Mouse (Mus musculus) gastrocnemius, postnatal 10 days (tissue): ENCODE results near the gene Pbxip1. TPM values are rescaled to one million over a fixed set of nuclear protein-coding genes. Genes with fewer than 3 reads are reported as not detected.

Experiments used
- DNase-seq: peaks from one replicate; pipeline ENCODE4 v3.0.0; 2021; ENCODE audit warnings: mixed read lengths
- total RNA-seq, 2 experiments: library from RNA; stranded (reverse); gene quantifications; 2 replicates each; pipeline ENCODE4 v1.2.3; 2021

The Pbxip1 gene
- total RNA-seq, 2 experiments from 2014 or later = 155 to 167 TPM

GRCm38 (mm10) chr3:89432606-89433005, 3.9 kb upstream of the Pbxip1 start:
- DNase-seq = no peak

GRCm38 (mm10) chr3:89434532-89434931, 2.0 kb upstream of the Pbxip1 start:
- DNase-seq = no peak

GRCm38 (mm10) chr3:89435041-89435440, 1.5 kb upstream of the Pbxip1 start:
- peak; percentile 39 for DNase-seq

- no peak for DNase-seq
Measured at GRCm38 (mm10) chr3:89437269-89437668, 763 bp downstream of the Pbxip1 start.

- peak; percentile 65 for DNase-seq
Measured at GRCm38 (mm10) chr3:89440691-89441090, 4.2 kb downstream of the Pbxip1 start.

DNA sequence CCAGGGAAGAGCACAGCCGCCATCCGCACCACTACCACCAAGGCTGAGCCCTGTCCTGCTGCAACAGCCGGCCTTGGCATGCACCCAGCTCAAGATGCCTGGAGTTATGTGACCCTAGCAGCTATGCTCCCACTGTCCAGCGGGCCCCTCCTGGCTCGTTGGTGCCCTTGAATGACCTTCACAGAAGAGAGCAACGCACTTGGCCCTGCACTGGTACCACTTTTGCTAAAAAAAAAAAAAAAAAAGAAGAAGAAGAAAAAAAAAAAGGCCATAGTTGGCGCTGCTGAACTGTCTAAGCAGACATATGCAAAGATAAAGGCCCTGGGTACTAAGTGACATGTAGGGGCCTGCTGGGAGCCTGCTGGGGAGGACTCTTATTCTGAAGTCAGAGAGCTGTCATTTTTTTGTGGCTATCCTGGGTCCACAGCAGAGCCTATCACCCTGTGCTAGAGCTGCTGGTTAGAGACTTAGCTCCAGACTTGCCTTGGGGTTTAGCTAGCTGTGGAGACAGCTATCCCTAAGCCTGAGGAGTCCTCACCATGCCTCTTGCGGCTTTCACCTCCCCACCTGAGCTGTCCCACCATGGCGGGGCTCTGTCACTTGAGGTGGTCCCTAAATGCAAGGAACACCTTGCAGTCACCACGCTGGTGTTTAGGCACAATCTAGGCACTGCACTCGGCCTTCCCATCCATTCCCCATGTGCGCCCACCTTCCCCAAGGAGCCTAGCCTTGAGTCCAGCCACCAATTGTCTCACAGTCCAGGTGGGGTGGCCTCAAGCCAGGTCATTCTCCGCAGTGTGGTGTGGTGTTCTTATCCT, 12.4 kb downstream of the Pbxip1 start:
- DNase-seq = peak; percentile 72

- peak; percentile 77 for DNase-seq
Measured at GRCm38 (mm10) chr3:89449541-89449940, 13.0 kb downstream of the Pbxip1 start.

- no peak for DNase-seq
Measured at GRCm38 (mm10) chr3:89451916-89452315, 15.4 kb downstream of the Pbxip1 start.

DNA sequence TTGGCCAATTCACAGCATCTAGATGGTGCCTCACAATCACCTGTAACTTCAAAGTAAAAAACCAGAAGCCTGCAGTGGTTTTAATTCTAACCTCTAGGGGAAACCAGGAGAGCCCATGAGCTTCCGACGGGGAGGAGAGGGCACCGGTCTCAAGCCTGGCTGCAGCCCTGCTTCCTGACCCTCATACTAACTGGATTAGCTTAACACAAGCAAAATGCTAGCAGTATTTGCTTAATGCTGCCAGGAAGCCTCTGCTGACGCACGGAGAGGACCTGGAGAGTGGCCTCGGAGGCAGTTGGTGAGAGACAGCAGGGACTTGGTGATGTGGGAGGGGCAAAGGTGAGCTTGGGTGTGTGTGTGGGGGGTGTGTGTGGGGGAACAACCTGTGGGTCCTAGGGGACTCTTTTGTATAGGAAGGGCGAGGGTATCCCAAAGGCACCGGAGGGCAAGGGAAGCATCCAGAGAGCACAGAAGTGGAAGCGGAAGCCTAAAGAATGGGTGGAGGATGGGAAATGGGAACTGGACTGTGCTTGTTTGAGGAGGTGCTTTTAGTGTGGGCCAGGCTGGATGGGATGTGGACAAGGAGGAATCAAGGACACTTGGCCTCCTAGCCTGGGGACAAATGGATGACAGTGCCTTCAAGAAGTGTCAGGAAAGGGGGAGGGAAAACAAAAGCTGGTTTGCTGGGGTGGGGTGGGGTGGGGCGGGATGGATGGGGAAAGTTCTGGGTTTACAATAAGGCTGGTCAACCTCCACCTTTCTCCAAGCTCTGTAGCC, 18.1 kb downstream of the Pbxip1 start, which contains the start of gene Pmvk:
Gene Pmvk, plus strand, starts transcription at position 141 of the 777 bp plus-strand sequence.
- no peak for DNase-seq

DNA sequence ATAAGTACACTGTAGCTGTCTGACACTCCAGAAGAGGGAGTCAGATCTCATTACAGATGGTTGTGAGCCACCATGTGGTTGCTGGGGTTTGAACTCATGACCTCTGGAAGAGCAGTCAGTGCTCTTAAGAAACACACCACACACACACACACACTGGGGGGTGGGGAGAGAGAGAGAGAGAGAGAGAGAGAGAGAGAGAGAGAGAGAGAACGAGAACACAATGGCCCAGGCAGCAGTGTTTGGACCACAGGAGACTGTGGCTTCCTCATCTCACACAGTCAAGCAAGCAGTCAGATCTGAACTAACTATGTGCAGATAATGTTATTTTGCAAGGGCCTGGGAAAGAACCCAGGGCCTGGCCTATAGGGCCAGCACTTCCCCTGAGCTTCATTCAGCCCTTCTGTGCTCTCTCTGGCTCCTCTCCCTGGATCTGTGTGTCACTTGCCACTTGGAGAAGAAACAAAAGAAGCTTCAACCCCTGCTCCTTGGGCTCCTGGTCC, 19.3 kb downstream of the Pbxip1 start:
- no peak for DNase-seq

- peak; percentile 77 for DNase-seq
Measured at GRCm38 (mm10) chr3:89456726-89457665, 20.5 kb downstream of the Pbxip1 start.

DNA sequence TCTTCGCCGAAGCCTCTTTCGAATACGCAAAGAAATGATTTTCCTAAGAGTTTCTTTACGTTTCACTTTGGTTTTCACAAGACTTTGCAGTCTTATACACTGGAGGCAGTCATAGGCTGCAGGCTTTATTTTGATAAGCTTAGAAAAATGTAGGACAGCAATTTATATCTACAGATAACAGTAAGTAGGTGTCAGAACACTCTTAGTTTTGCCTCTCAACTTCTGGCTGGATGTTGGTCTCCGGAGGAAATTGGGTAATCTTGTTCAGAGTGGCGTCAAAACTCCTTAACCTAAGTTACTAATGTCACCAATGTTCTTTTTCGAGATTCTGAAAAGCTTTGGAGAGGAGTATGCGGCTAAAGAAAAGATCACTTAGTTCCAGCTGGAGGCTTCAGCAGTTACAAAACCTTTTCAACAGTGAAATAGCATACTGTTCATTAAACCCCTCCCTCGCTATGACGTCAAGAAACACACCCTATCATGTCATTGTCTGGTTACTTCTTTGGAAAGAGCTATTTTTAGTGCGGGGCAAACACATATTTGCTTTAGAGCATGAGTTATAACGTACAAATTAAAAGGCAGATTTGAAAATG, 22.0 kb downstream of the Pbxip1 start:
- DNase-seq = no peak

- peak; percentile 93 for DNase-seq
Measured at GRCm38 (mm10) chr3:89458965-89459807, 22.7 kb downstream of the Pbxip1 start.

DNA sequence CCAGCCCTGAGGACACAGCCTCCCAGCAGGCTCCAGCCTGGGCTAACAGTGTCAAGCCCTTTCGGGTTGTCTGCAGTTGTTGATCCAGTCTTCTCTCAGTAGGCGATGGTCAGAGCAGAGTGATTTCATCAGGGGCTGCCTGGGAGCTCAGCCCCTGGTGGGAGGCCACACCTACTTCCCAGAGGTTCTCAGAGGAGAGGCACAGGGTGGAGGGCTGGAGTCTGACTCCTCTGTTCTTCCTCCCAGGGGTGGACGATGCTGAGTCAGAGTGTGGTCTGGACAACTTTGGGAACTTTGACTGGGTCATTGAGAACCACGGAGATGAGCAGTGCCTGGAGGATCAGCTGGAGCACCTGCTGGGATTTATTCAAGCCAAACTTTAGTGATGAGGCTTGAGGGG, 31.8 kb downstream of the Pbxip1 start:
- DNase-seq = no peak

DNA sequence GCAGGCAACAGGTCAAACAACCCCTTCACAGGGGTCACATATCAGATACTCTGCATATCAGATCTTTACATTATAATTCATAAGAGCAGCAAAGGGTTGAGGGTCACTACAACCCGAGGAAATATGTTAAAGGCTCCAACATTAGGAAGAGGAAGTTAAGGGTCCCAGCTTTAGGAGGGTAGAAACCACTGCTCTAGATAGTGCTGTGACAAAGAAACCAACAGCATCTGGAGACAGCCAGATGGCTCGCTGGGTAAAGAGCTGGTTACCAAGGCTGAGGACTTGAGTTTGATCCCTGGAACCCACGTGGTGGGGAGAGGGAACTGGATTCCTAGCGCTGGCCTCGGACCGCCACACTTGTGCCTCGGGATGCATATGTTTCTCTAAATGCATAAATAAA, 35.8 kb downstream of the Pbxip1 start:
- no peak for DNase-seq

DNA sequence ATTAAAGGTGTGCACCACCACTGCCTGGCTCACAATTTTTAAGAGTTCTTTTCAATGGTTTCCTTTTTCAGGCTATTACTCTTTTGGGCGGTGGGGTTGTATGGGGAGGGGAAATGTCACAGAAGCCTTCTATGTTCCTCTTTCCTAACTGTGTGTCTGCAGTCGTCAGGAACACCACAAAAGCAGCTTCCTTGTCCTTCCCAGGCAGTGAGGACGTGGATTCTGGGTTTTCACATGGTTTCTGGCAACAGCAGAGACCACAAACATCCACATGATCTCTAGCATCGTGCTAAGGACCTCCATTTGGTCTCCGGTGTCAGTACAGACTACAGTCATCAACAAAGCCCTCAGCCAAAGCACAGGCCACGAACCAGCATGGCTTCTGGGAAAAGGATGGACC, 37.3 kb downstream of the Pbxip1 start:
- DNase-seq = no peak

DNA sequence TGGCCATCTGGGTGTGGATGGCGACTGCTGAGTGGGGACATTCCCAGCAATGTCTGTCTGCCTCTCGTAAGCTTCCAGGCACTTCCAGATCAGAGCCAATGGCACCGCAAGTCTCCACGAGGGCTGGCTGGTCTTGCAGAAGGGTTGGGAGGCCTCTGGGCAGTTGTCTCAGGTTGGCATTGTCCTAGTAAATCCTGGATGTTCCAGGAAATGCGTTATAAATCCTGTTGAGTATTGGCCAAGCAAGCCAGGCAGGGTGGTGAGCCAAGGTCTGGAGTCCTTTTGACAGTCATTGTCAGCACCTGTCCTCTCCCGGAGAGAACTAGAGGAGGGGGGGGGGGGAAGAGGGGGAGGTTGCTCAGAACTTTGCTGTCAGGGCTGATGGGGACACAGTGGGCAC, 42.5 kb downstream of the Pbxip1 start:
- DNase-seq = no peak

DNA sequence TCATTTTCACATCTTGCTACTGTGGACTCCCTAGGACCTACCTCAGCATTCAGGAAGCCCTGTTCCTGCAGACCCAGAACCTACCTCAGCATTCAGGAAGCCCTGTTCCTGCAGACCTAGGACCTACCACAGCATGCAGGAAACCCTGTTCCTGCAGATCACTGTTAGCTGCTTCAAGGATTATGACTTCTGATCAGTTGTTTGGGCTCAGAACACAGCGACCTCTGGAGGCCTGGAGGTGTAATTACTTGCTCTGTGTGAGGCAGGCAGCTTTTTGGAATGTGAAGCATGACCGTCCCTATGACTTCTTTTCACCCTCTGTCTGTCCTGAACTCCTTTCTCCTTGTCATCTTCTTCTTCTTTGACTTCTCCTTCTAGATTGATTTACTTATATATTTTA, 45.0 kb downstream of the Pbxip1 start:
- no peak for DNase-seq

- DNase-seq = no peak
Measured at GRCm38 (mm10) chr3:89482249-89482648, 45.7 kb downstream of the Pbxip1 start.

- peak; percentile 84 for DNase-seq
Measured at GRCm38 (mm10) chr3:89484766-89485524, 48.4 kb downstream of the Pbxip1 start.
